Mouse (Mus musculus): ENCODE measurements around the gene Pold2.

GRCm38 (mm10) chr11:5918111-5918510 is 40.0 kb upstream of the Pold2 start:
- no peak for TF ChIP-seq NRF1 (IDR thresholded peaks at IDR 0.05; ENCODE audit: insufficient read depth, low read depth, low read length, poor library complexity, severe bottlenecking)
- no peak for TF ChIP-seq POLR2A (IDR thresholded peaks at IDR 0.05; ENCODE audit: control insufficient read depth in 1 of 2, insufficient read depth in 1 of 2, low read depth in 1 of 2, low read length in 2 of 2, poor library complexity in 1 of 2)
- TF ChIP-seq CTCF (IDR thresholded peaks at IDR 0.05 in 2 of 3, conservative IDR thresholded peaks at IDR 0.05 in 1 of 3; ENCODE audit: control insufficient read depth in 1 of 3, insufficient read depth in 1 of 3, low read depth in 2 of 3, low read length in 3 of 3, poor library complexity in 1 of 3, severe bottlenecking in 1 of 3), result no peak
- TF ChIP-seq POLR2AphosphoS2 (IDR thresholded peaks at IDR 0.05; ENCODE audit: low read length), result no peak
- no peak for TF ChIP-seq MEF2A (IDR thresholded peaks at IDR 0.05; ENCODE audit: extremely low read depth, insufficient replicate concordance, low read depth, low read length, poor library complexity, severe bottlenecking)
- no peak for TF ChIP-seq SIN3A (IDR thresholded peaks at IDR 0.05; ENCODE audit: low read length)
- no peak for TF ChIP-seq MAFK (IDR thresholded peaks at IDR 0.05; ENCODE audit: borderline replicate concordance, low read depth, low read length)
- TF ChIP-seq GATA1 (IDR thresholded peaks at IDR 0.05; ENCODE audit: low read depth, low read length), result no peak
- TF ChIP-seq ZKSCAN1 (IDR thresholded peaks at IDR 0.05; ENCODE audit: low read depth, low read length), result no peak
- no peak for TF ChIP-seq BHLHE40 (IDR thresholded peaks at IDR 0.05; ENCODE audit: borderline replicate concordance, low read depth, low read length)
- TF ChIP-seq TAL1 (IDR thresholded peaks at IDR 0.05; ENCODE audit: low read length), result no peak
- no peak for TF ChIP-seq ETS1 (IDR thresholded peaks at IDR 0.05; ENCODE audit: low read depth, low read length)
- TF ChIP-seq MAX (IDR thresholded peaks at IDR 0.05; ENCODE audit: low read length), result no peak

Measured in MEL (cell line).